Mouse (Mus musculus): ENCODE results near the gene Tmcc3.

DNA sequence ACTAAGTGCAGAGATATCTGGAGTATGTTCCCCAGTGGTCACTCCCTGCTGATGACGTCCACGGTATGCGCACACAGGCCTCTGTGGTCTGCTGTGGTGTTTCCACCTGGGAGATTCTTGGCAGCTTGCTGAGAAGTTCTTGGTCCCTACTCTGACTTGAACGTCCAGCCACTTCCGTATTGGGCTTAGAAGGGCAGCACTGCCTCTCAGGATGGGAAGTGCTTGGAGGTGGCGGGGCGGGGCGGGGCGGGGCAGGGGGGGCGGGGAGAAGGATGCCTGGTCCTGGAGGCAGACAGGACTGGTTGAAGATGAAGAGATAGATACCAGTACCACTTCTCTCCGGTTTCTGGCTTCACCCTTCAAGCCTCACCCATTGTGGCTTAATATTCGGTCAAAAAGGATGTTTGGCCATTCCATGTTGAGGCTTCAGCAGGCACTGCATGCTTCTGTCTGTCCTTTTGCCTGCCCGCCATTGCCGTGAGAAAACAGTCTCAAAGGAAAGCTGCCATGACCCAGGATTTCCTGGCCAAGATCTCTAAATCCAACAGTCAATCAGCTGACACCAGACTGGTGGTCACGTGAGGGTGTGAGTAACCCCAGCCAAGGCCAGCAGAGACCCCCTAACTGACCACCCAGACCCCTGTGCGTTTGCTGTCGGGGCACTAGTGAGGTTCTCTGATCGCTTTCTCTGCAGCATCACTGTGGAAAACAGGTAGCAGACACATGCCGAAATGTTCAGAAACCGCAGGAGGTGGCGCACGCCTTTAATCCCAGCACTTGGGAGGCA is 33.1 kb downstream of the Tmcc3 start:
- no peak for TF ChIP-seq CTCF (IDR thresholded peaks at IDR 0.05; ENCODE audit: low read depth)
- TF ChIP-seq EP300 (optimal IDR thresholded peaks at IDR 0.05): no peak

All from stomach, postnatal 0 days (tissue).